Mouse (Mus musculus) forebrain, embryonic 14.5 days (tissue): ENCODE data around the gene Adcy1. TPM values are rescaled to one million over a fixed set of nuclear protein-coding genes. Genes with fewer than 3 reads are reported as not detected.
A peak's percentile ranks its signal among the peaks of the same experiment; 100 is the strongest.

Experiments used
- ATAC-seq: fragments of 200-750 bp; cut with Nextera tagmentation; 2 replicates; pipeline ENCODE4 v1.8.0; 2017; ENCODE audit warnings: mild to moderate bottlenecking, moderate library complexity
- DNase-seq: peaks from one replicate; pipeline ENCODE4 v3.0.0-alpha.2; 2015; ENCODE audit warnings: low spot score
- H3K27ac ChIP-seq: fragments of 300-500 bp; sonication (generic); 2 replicates; pipeline ENCODE4 v1.5.1; 2014; ENCODE audit warnings: low read depth, mild to moderate bottlenecking, control low read depth, low read length, moderate library complexity
- H3K27me3 ChIP-seq: fragments of 300-500 bp; sonication (generic); replicated peaks from 2 replicates; pipeline ENCODE4 v1.6.1; 2014; ENCODE audit warnings: low read length, control low read depth, mixed read lengths; ENCODE audit not compliant: control insufficient read depth, insufficient read depth
- H3K36me3 ChIP-seq: fragments of 300-500 bp; sonication (generic); 2 replicates; pipeline ENCODE4 v1.6.1; 2014; ENCODE audit warnings: low read length, control low read depth; ENCODE audit not compliant: control insufficient read depth, insufficient read depth
- H3K4me1 ChIP-seq: fragments of 300-500 bp; sonication (generic); 2 replicates; pipeline ENCODE4 v1.6.1; 2014; ENCODE audit warnings: antibody characterized with exemption, low read length, control low read depth; ENCODE audit not compliant: control insufficient read depth, insufficient read depth
- H3K4me2 ChIP-seq: fragments of 300-500 bp; sonication (generic); 2 replicates; pipeline ENCODE4 v1.6.1; 2014; ENCODE audit warnings: mild to moderate bottlenecking, control low read depth, low read length
- H3K4me3 ChIP-seq: fragments of 300-500 bp; sonication (generic); 2 replicates; pipeline ENCODE4 v1.5.1; 2014; ENCODE audit warnings: low read depth, low read length, control low read depth
- H3K9ac ChIP-seq: fragments of 300-500 bp; sonication (generic); 2 replicates; pipeline ENCODE4 v1.6.1; 2014; ENCODE audit warnings: mild to moderate bottlenecking, low read length, control low read depth, moderate library complexity
- H3K9me3 ChIP-seq: fragments of 300-500 bp; sonication (generic); replicated peaks from 2 replicates; pipeline ENCODE4 v1.6.1; 2016; ENCODE audit warnings: low read length, control low read depth, mixed read lengths; ENCODE audit not compliant: control insufficient read depth
- WGBS: fragments of 180-500 bp; shearing (Covaris S2); extraction: QIAGEN DNeasy Blood & Tissue Kit; methylation state at CpG from one replicate; pipeline ENCODE4 v1.1.7; 2014; 5-methylcytosine and 5-hydroxymethylcytosine counted together
- polyA plus RNA-seq: library from polyadenylated mRNA; unstranded; fragments of >200 nt; fragmentation: Nextera tagmentation; extraction: Ambion mirVana; gene quantifications from 2 replicates; pipeline ENCODE4 v1.2.1, GENCODE M21; 2014

Gene Adcy1
- polyA plus RNA-seq, 1 experiment from 2014 or later = 5.0 TPM

- H3K36me3 ChIP-seq = no peaks in the 10 kb centered on the region
- no peak overlapping the region for H3K9ac ChIP-seq
- peaks cover 3% of the 10 kb centered on the region; the same call in 1 of the 2 replicates for H3K4me1 ChIP-seq
- H3K27me3 ChIP-seq = no peaks in the 10 kb centered on the region
- no peak overlapping the region for H3K4me2 ChIP-seq
- no peak overlapping the region for H3K4me3 ChIP-seq
- DNase-seq = no peak
- ATAC-seq = no peak
- no peaks in the 10 kb centered on the region for H3K9me3 ChIP-seq
- H3K27ac ChIP-seq = no peak overlapping the region
- 82% methylated on average over 6 of the region's 6 CpGs for WGBS
These were observed 129.4 kb downstream of the Adcy1 start for GRCm38 (mm10) chr11:7192710-7193109.

- Histone ChIP-seq H3K4me1 (peaks cover 3% of the 10 kb centered on the region; the same call in 1 of the 2 replicates), H3K9me3 (no peaks in the 10 kb centered on the region), H3K27me3 (no peaks in the 10 kb centered on the region), H3K27ac (no peak overlapping the region), H3K4me3 (no peak overlapping the region), H3K9ac (no peak overlapping the region), H3K36me3 (no peaks in the 10 kb centered on the region), H3K4me2 (no peak overlapping the region)
- ATAC-seq (no peak), DNase-seq (no peak)
- 74% methylated on average over 9 of the region's 9 CpGs for WGBS
These were observed 129.8 kb downstream of the Adcy1 start for GRCm38 (mm10) chr11:7193134-7193533.

- H3K27me3 ChIP-seq = no peaks in the 10 kb centered on the region
- H3K36me3 ChIP-seq = no peaks in the 10 kb centered on the region
- no peak overlapping the region for H3K4me2 ChIP-seq
- no peak overlapping the region for H3K27ac ChIP-seq
- ATAC-seq (no peak), DNase-seq (no peak)
- H3K9me3 ChIP-seq = no peaks in the 10 kb centered on the region
- WGBS = 96% methylated on average over 10 of the region's 10 CpGs
- peaks cover 3% of the 10 kb centered on the region; the same call in 1 of the 2 replicates for H3K4me1 ChIP-seq
- no peak overlapping the region for H3K9ac ChIP-seq
- no peak overlapping the region for H3K4me3 ChIP-seq
These were observed 131.4 kb downstream of the Adcy1 start for GRCm38 (mm10) chr11:7194432-7195311.

- no peak overlapping the region for H3K9ac ChIP-seq
- H3K36me3 ChIP-seq = no peaks in the 10 kb centered on the region
- H3K4me2 ChIP-seq = no peak overlapping the region
- 90% methylated on average over 4 of the region's 4 CpGs for WGBS
- H3K27me3 ChIP-seq = no peaks in the 10 kb centered on the region
- no peak for DNase-seq
- H3K9me3 ChIP-seq = no peaks in the 10 kb centered on the region
- H3K4me3 ChIP-seq = no peak overlapping the region
- ATAC-seq = no peak
- no peak overlapping the region for H3K27ac ChIP-seq
- peaks cover 3% of the 10 kb centered on the region; the same call in 1 of the 2 replicates for H3K4me1 ChIP-seq
These were observed 132.0 kb downstream of the Adcy1 start for GRCm38 (mm10) chr11:7195312-7195685.

- peaks cover 3% of the 10 kb centered on the region; the same call in 1 of the 2 replicates for H3K4me1 ChIP-seq
- ATAC-seq = no peak
- no peak within 1 kb of the TSS for H3K4me2 ChIP-seq
- H3K36me3 ChIP-seq = no peaks in the 10 kb centered on the region
- WGBS = 17% methylated on average over 12 of the region's 12 CpGs
- H3K9me3 ChIP-seq = no peaks in the 10 kb centered on the region
- H3K9ac ChIP-seq = no peak within 1 kb of the TSS
- H3K4me3 ChIP-seq = no peak within 1 kb of the TSS
- DNase-seq = no peak
- no peak within 1 kb of the TSS for H3K27ac ChIP-seq
- no peaks in the 10 kb centered on the region for H3K27me3 ChIP-seq
These were observed 134.2 kb downstream of the Adcy1 start, which contains the start of gene Igfbp1 for GRCm38 (mm10) chr11:7197491-7197941. Igfbp1 (plus strand) TSS chr11:7197782.

GRCm38 (mm10) chr11:7198006-7198405, 134.7 kb downstream of the Adcy1 start:
- Histone ChIP-seq H3K9ac (no peak overlapping the region), H3K9me3 (no peaks in the 10 kb centered on the region), H3K4me3 (no peak overlapping the region), H3K4me2 (no peak overlapping the region), H3K27ac (no peak overlapping the region), H3K27me3 (no peaks in the 10 kb centered on the region), H3K36me3 (no peaks in the 10 kb centered on the region), H3K4me1 (peaks cover 3% of the 10 kb centered on the region; the same call in 1 of the 2 replicates)
- ATAC-seq (no peak), DNase-seq (no peak)
- 84% methylated on average over 19 of the region's 19 CpGs for WGBS

- WGBS = 81% methylated on average over 10 of the region's 10 CpGs
These were observed 135.4 kb downstream of the Adcy1 start for GRCm38 (mm10) chr11:7198481-7199256.

GRCm38 (mm10) chr11:7199736-7200392, 136.6 kb downstream of the Adcy1 start:
- no peak overlapping the region for H3K4me3 ChIP-seq
- ATAC-seq (no peak), DNase-seq (peak; percentile 81)
- H3K27me3 ChIP-seq = no peaks in the 10 kb centered on the region
- H3K4me2 ChIP-seq = no peak overlapping the region
- H3K27ac ChIP-seq = no peak overlapping the region
- no peak overlapping the region for H3K9ac ChIP-seq
- H3K9me3 ChIP-seq = no peaks in the 10 kb centered on the region
- WGBS = 61% methylated on average over 14 of the region's 14 CpGs
- H3K4me1 ChIP-seq = peaks cover 3% of the 10 kb centered on the region; the same call in 1 of the 2 replicates
- H3K36me3 ChIP-seq = no peaks in the 10 kb centered on the region

More at GRCm38 (mm10) chr11:7198481-7199256, 135.4 kb downstream of the Adcy1 start:
- DNase-seq (no peak), ATAC-seq (no peak)
- no peaks in the 10 kb centered on the region for H3K36me3 ChIP-seq
- H3K27ac ChIP-seq = no peak overlapping the region
- H3K4me1 ChIP-seq = peaks cover 3% of the 10 kb centered on the region; the same call in 1 of the 2 replicates
- no peaks in the 10 kb centered on the region for H3K27me3 ChIP-seq
- H3K9me3 ChIP-seq = no peaks in the 10 kb centered on the region
- no peak overlapping the region for H3K4me2 ChIP-seq
- H3K9ac ChIP-seq = no peak overlapping the region
- H3K4me3 ChIP-seq = no peak overlapping the region
